Mouse (Mus musculus) leukemia stem cell, adult 10-12 weeks (primary cell): Measurements from ENCODE around the gene Srr. TPM values are rescaled to one million over a fixed set of nuclear protein-coding genes. Genes with fewer than 3 reads are reported as not detected.

ENCODE experiments used
- polyA plus RNA-seq: library from polyadenylated mRNA; stranded (reverse); fragments of >175 nt; gene quantifications from 2 replicates; pipeline ENCODE4 v1.2.3, GENCODE M21; 2012; ENCODE audit warnings: low replicate concordance

Srr gene
- polyA plus RNA-seq, result 0.73 and 1.3 TPM in 2 replicates

GRCm38 (mm10) chr11:74925577-74926387, at the start of gene Srr, which contains the start of gene Smg6:
Gene Srr (minus strand): TSS chr11:74925948.
Gene Smg6 (plus strand): TSS chr11:74925823.

GRCm38 (mm10) chr11:74897678-74898516, 27.9 kb downstream of the Srr start, which contains the start of gene Tsr1:
Gene Tsr1 (plus strand): TSS chr11:74898071.

DNA sequence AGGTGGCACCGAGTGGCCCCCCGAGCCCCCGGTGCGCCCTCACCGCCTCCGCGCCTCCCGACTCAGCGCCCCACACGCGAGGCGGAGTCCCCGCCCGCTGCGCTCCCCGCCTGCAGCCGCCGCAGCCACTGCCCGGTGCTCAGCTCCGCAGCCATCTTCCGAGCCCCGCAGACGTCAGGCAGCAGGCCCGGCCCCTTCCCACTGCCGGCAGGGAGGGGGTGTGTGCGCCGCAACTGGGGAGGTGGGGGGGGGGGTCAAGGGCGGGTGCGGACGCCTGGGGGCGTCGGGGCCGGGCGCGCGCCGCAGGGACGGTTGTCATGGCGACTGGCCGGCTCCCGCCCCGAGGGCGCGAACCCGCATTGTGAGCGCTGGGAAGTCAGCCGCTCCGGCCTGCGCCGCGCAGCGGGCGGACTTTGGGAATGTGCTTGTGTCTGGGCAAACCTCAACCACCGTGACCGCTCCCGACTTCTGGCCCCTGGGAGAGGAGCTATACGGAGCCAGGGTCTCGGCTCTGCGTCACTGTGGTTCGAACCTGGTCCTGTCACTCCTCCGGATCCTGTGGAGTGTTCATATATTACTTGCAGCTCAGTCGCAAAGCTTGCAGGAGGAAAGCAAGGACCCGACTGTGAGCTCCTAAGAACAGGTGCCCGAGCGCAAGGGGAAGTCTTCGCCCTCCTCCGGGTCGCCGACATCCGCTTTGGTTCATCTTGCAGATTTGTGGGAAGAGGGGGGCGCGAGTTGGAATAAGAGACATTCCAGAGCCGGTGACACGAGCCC, 28.7 kb downstream of the Srr start, which contains the start of gene Sgsm2:
Gene Sgsm2 (minus strand): TSS at position 160 of the 777 bp plus-strand sequence.

Other genes with a start within 250 kb of the Srr start
- gene Pafah1b1, start 201.3 kb downstream of the Srr start, polyA plus RNA-seq, result 7.3 and 21.5 TPM in 2 replicates
- gene Mettl16, start 155.1 kb downstream of the Srr start, polyA plus RNA-seq, result 5.4 and 14.9 TPM in 2 replicates
- 99.3 and 178 TPM in 2 replicates for gene Mnt, start 95.0 kb downstream of the Srr start, polyA plus RNA-seq
- gene Sgsm2, start 28.9 kb downstream of the Srr start, polyA plus RNA-seq, result 7.2 and 7.9 TPM in 2 replicates
- gene Tsr1, start 27.9 kb downstream of the Srr start, polyA plus RNA-seq, result 9.9 and 29.0 TPM in 2 replicates
- 29.1 and 63.7 TPM in 2 replicates for gene Smg6, start 125 bp downstream of the Srr start, polyA plus RNA-seq
- 2.8 and 3.2 TPM in 2 replicates for gene Hic1, start 243.6 kb upstream of the Srr start, polyA plus RNA-seq